Mouse (Mus musculus): ENCODE data around the gene Sobp. TPM values are rescaled to one million over a fixed set of nuclear protein-coding genes. Genes with fewer than 3 reads are reported as not detected.

Sobp gene
- polyA plus RNA-seq, 1 experiment from 2014 or later, result 1.1 TPM

- peak overlapping the region; percentile 41 for H3K4me2 ChIP-seq (replicated peaks)
- peaks cover 7% of the 10 kb centered on the region for H3K4me1 ChIP-seq (replicated peaks)
- no peaks in the 10 kb centered on the region for H3K36me3 ChIP-seq
- no peak overlapping the region for H3K9ac ChIP-seq
- no peak overlapping the region for H3K27ac ChIP-seq
- 32% methylated on average over 18 of the region's 18 CpGs for WGBS
- peak; percentile 89 for ATAC-seq
- H3K4me3 ChIP-seq (replicated peaks), result no peak overlapping the region
- no peaks in the 10 kb centered on the region for H3K9me3 ChIP-seq
- no peaks in the 10 kb centered on the region for H3K27me3 ChIP-seq (replicated peaks)
These were observed 201.7 kb downstream of the Sobp start for GRCm38 (mm10) chr10:42972504-42973172.

GRCm38 (mm10) chr10:42968332-42968731, 206.0 kb downstream of the Sobp start:
- no peak for ATAC-seq
- no peaks in the 10 kb centered on the region for H3K36me3 ChIP-seq
- no peak overlapping the region for H3K9ac ChIP-seq
- 32% methylated on average over 2 of the region's 2 CpGs for WGBS
- H3K27me3 ChIP-seq (replicated peaks), result no peaks in the 10 kb centered on the region
- no peak overlapping the region for H3K4me2 ChIP-seq (replicated peaks)
- H3K27ac ChIP-seq, result no peak overlapping the region
- H3K9me3 ChIP-seq, result no peaks in the 10 kb centered on the region
- H3K4me3 ChIP-seq (replicated peaks), result no peak overlapping the region
- peaks cover 5% of the 10 kb centered on the region; the same call in 1 of the 2 replicates for H3K4me1 ChIP-seq (replicated peaks)

GRCm38 (mm10) chr10:42963061-42963460, 211.3 kb downstream of the Sobp start:
- 90% methylated on average over 2 of the region's 2 CpGs for WGBS
- no peak overlapping the region for H3K4me3 ChIP-seq (replicated peaks)
- H3K9me3 ChIP-seq, result no peaks in the 10 kb centered on the region
- ATAC-seq, result no peak
- H3K27me3 ChIP-seq (replicated peaks), result no peaks in the 10 kb centered on the region
- no peak overlapping the region for H3K9ac ChIP-seq
- 0 out of 2 replicates have a peak, but pooled peaks cover 4% of the 10 kb centered on the region for H3K4me1 ChIP-seq (replicated peaks)
- H3K4me2 ChIP-seq (replicated peaks), result no peak overlapping the region
- no peaks in the 10 kb centered on the region for H3K36me3 ChIP-seq
- no peak overlapping the region for H3K27ac ChIP-seq

- H3K4me2 ChIP-seq (replicated peaks), result no peak overlapping the region
- no peak overlapping the region for H3K27ac ChIP-seq
- 0 out of 2 replicates have a peak, but pooled peaks cover 7% of the 10 kb centered on the region for H3K4me1 ChIP-seq (replicated peaks)
- ATAC-seq, result no peak
- H3K36me3 ChIP-seq, result no peaks in the 10 kb centered on the region
- 83% methylated on average over 13 of the region's 13 CpGs for WGBS
- H3K4me3 ChIP-seq (replicated peaks), result no peak overlapping the region
- no peaks in the 10 kb centered on the region for H3K9me3 ChIP-seq
- no peak overlapping the region for H3K9ac ChIP-seq
- H3K27me3 ChIP-seq (replicated peaks), result 0 out of 2 replicates have a peak, but pooled peaks cover under 1% of the 10 kb centered on the region
These were observed 211.7 kb downstream of the Sobp start for GRCm38 (mm10) chr10:42962655-42963054.

- H3K9ac ChIP-seq, result no peak overlapping the region
- no peaks in the 10 kb centered on the region for H3K9me3 ChIP-seq
- H3K4me1 ChIP-seq (replicated peaks), result 0 out of 2 replicates have a peak, but pooled peaks cover 8% of the 10 kb centered on the region
- ATAC-seq, result 0 out of 2 replicates have a peak, but pooled peaks have one; percentile 39
- WGBS, result 71% methylated on average over 6 of the region's 6 CpGs
- no peak overlapping the region for H3K4me3 ChIP-seq (replicated peaks)
- no peaks in the 10 kb centered on the region for H3K36me3 ChIP-seq
- no peak overlapping the region for H3K4me2 ChIP-seq (replicated peaks)
- H3K27me3 ChIP-seq (replicated peaks), result 0 out of 2 replicates have a peak, but pooled peaks cover 2% of the 10 kb centered on the region
- H3K27ac ChIP-seq, result peak overlapping the region; percentile 61; the same call in 1 of the 2 replicates
These were observed 212.1 kb downstream of the Sobp start for GRCm38 (mm10) chr10:42962181-42962601.

- Histone ChIP-seq H3K4me2 (replicated peaks) (no peak overlapping the region), H3K27ac (peak overlapping the region; percentile 61), H3K9me3 (no peaks in the 10 kb centered on the region), H3K4me3 (replicated peaks) (no peak overlapping the region), H3K9ac (no peak overlapping the region), H3K4me1 (replicated peaks) (0 out of 2 replicates have a peak, but pooled peaks cover 8% of the 10 kb centered on the region), H3K36me3 (no peaks in the 10 kb centered on the region), H3K27me3 (replicated peaks) (0 out of 2 replicates have a peak, but pooled peaks cover 5% of the 10 kb centered on the region)
- WGBS, result 65% methylated on average over 6 of the region's 6 CpGs
- no peak for ATAC-seq
These were observed 212.6 kb downstream of the Sobp start for GRCm38 (mm10) chr10:42961771-42962170.

GRCm38 (mm10) chr10:42958686-42959085, 215.6 kb downstream of the Sobp start:
- no peaks in the 10 kb centered on the region for H3K36me3 ChIP-seq
- WGBS, result 50% methylated on average over 4 of the region's 4 CpGs
- ATAC-seq, result no peak
- peaks cover 8% of the 10 kb centered on the region; the same call in 1 of the 2 replicates for H3K4me1 ChIP-seq (replicated peaks)
- peak overlapping the region; percentile 53; the same call in 1 of the 2 replicates for H3K4me2 ChIP-seq (replicated peaks)
- H3K9ac ChIP-seq, result no peak overlapping the region
- H3K4me3 ChIP-seq (replicated peaks), result no peak overlapping the region
- 0 out of 2 replicates have a peak, but pooled peaks cover 5% of the 10 kb centered on the region for H3K27me3 ChIP-seq (replicated peaks)
- no peak overlapping the region for H3K27ac ChIP-seq
- H3K9me3 ChIP-seq, result no peaks in the 10 kb centered on the region

- 0 out of 2 replicates have a peak, but pooled peaks cover 5% of the 10 kb centered on the region for H3K27me3 ChIP-seq (replicated peaks)
- peaks cover 8% of the 10 kb centered on the region; the same call in 1 of the 2 replicates for H3K4me1 ChIP-seq (replicated peaks)
- peak overlapping the region; percentile 53 for H3K4me2 ChIP-seq (replicated peaks)
- H3K4me3 ChIP-seq (replicated peaks), result 0 out of 2 replicates have a peak overlapping the region, but pooled peaks have one; percentile 13
- H3K36me3 ChIP-seq, result no peaks in the 10 kb centered on the region
- WGBS, result 8% methylated on average over 21 of the region's 21 CpGs
- no peaks in the 10 kb centered on the region for H3K9me3 ChIP-seq
- no peak overlapping the region for H3K27ac ChIP-seq
- peak; percentile 66 for ATAC-seq
- H3K9ac ChIP-seq, result peak overlapping the region; percentile 20; the same call in 1 of the 2 replicates
These were observed 216.3 kb downstream of the Sobp start for GRCm38 (mm10) chr10:42957881-42958651.

- Histone ChIP-seq H3K4me2 (replicated peaks) (no peak overlapping the region), H3K36me3 (no peaks in the 10 kb centered on the region), H3K4me1 (replicated peaks) (peaks cover 8% of the 10 kb centered on the region), H3K9me3 (no peaks in the 10 kb centered on the region), H3K4me3 (replicated peaks) (no peak overlapping the region), H3K27ac (no peak overlapping the region), H3K27me3 (replicated peaks) (0 out of 2 replicates have a peak, but pooled peaks cover 5% of the 10 kb centered on the region), H3K9ac (no peak overlapping the region)
- ATAC-seq, result peak; percentile 52
- WGBS, result 96% methylated on average over 3 of the region's 3 CpGs
These were observed 219.1 kb downstream of the Sobp start for GRCm38 (mm10) chr10:42955205-42955604.

GRCm38 (mm10) chr10:42953601-42954000, 220.7 kb downstream of the Sobp start:
- no peak overlapping the region for H3K9ac ChIP-seq
- no peak overlapping the region for H3K27ac ChIP-seq
- no peaks in the 10 kb centered on the region for H3K9me3 ChIP-seq
- no peak overlapping the region for H3K4me2 ChIP-seq (replicated peaks)
- no peaks in the 10 kb centered on the region for H3K36me3 ChIP-seq
- no peak overlapping the region for H3K4me3 ChIP-seq (replicated peaks)
- peaks cover 14% of the 10 kb centered on the region for H3K4me1 ChIP-seq (replicated peaks)
- no peak for ATAC-seq
- H3K27me3 ChIP-seq (replicated peaks), result 0 out of 2 replicates have a peak, but pooled peaks cover 5% of the 10 kb centered on the region
- 74% methylated on average over 5 of the region's 5 CpGs for WGBS

All from intestine, embryonic 15.5 days (tissue).